Mouse (Mus musculus) spleen, adult 2 months (tissue): ENCODE results near the gene Fcgr1. TPM values are rescaled to one million over a fixed set of nuclear protein-coding genes. Genes with fewer than 3 reads are reported as not detected.
A peak's percentile ranks its signal among the peaks of the same experiment; 100 is the strongest.

Source experiments
- DNase-seq, 2 experiments: peaks; one replicate each; pipeline versions ENCODE4 v3.0.0 to v3.0.0-alpha.2; 2012 to 2021; ENCODE audit warnings: low spot score in 2 of 2, low read depth in 1 of 2
- H3K27ac ChIP-seq: fragments of 200-500 bp; 2 replicates; pipeline ENCODE4 v1.5.1; 2012; ENCODE audit warnings: low read length, inconsistent platforms; ENCODE audit not compliant: insufficient read depth
- H3K27me3 ChIP-seq: fragments of 200-500 bp; 2 replicates; pipeline ENCODE4 v1.6.1; 2012; ENCODE audit warnings: mild to moderate bottlenecking, moderate library complexity, low read length, inconsistent platforms; ENCODE audit not compliant: control insufficient read depth, insufficient read depth
- H3K36me3 ChIP-seq: fragments of 200-500 bp; 2 replicates; pipeline ENCODE4 v1.6.1; 2012; ENCODE audit warnings: mild to moderate bottlenecking, low read length, inconsistent platforms; ENCODE audit not compliant: control insufficient read depth, insufficient read depth
- H3K4me1 ChIP-seq: fragments of 200-500 bp; 2 replicates; pipeline ENCODE4 v1.6.1; 2011; ENCODE audit warnings: inconsistent platforms; ENCODE audit not compliant: control insufficient read depth, insufficient read depth, insufficient read length
- H3K4me3 ChIP-seq: fragments of 200-500 bp; 2 replicates; pipeline ENCODE4 v1.5.1; 2011; ENCODE audit warnings: mild to moderate bottlenecking, inconsistent platforms; ENCODE audit not compliant: insufficient read depth, insufficient read length; ENCODE audit errors: extremely low read depth
- CTCF ChIP-seq: fragments of 200-500 bp; IDR thresholded peaks from 2 replicates; pipeline ENCODE4 v1.5.1; 2011; ENCODE audit warnings: mild to moderate bottlenecking, inconsistent platforms; ENCODE audit not compliant: insufficient read depth, insufficient read length, insufficient replicate concordance; ENCODE audit errors: extremely low read depth
- POLR2A ChIP-seq: fragments of 200-500 bp; IDR thresholded peaks from 2 replicates; pipeline ENCODE4 v1.6.1; 2011; ENCODE audit warnings: low read depth, low read length, inconsistent platforms
- WGBS: fragments of 180-500 bp; shearing (Covaris S2); methylation state at CpG from one replicate; pipeline ENCODE4 v1.1.7; 2018; 5-methylcytosine and 5-hydroxymethylcytosine counted together
- polyA plus RNA-seq: library from polyadenylated mRNA; depleted of rRNA; stranded (reverse); fragments of >200 nt; gene quantifications from 2 replicates; pipeline ENCODE4 v1.2.3, GENCODE M21; 2012

Fcgr1 gene
- polyA plus RNA-seq, 1 experiment, result 6.0 TPM

GRCm38 (mm10) chr3:96263558-96264403, 30.0 kb downstream of the Fcgr1 start:
- no peaks in the 10 kb centered on the region for H3K27me3 ChIP-seq
- 1% methylated on average over 27 of the region's 27 CpGs for WGBS
- TF ChIP-seq CTCF (no peak), POLR2A (no peak)
- peak overlapping the region; percentile 76 for H3K4me3 ChIP-seq
- no peaks in the 10 kb centered on the region for H3K36me3 ChIP-seq
- peak overlapping the region; percentile 100 for H3K27ac ChIP-seq
- H3K4me1 ChIP-seq, result peaks cover 7% of the 10 kb centered on the region; the same call in 1 of the 2 replicates
- peak in 1 of 2 experiments; percentile 44 for DNase-seq

DNA sequence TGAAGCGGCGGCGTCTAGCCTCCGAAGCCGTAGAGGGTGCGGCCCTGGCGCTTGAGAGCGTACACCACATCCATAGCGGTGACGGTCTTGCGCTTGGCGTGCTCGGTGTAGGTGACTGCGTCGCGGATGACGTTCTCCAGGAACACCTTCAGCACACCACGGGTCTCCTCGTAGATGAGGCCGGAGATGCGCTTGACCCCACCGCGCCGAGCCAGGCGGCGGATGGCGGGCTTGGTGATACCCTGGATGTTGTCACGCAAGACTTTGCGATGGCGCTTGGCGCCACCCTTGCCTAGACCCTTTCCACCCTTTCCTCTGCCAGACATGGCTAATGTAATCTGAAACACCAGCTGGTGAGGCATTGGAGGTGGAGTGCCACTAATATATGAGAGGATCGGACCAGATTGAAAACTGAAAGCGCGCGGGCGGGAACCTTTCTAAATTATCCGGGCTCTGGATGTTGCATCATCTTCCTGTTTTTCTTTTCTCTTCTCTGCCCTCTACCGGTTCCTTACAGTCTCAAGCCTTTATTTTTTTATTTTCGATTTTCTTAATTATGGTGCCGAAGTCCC, 30.7 kb downstream of the Fcgr1 start, which contains the start of gene Hist2h4:
TSS of gene Hist2h4 (minus strand) at position 333 of the 572 bp plus-strand sequence.
- H3K4me3 ChIP-seq, result peak within 1 kb of the TSS; percentile 76
- H3K27me3 ChIP-seq, result no peaks in the 10 kb centered on the region
- no peaks in the 10 kb centered on the region for H3K36me3 ChIP-seq
- peaks cover 6% of the 10 kb centered on the region; the same call in 1 of the 2 replicates for H3K4me1 ChIP-seq
- DNase-seq, result peak; percentile 89 to 92
- 1% methylated on average over 40 of the region's 40 CpGs for WGBS
- peak within 1 kb of the TSS; percentile 100 for H3K27ac ChIP-seq
- TF ChIP-seq CTCF, result no peak
- peak; percentile 100 for TF ChIP-seq POLR2A

DNA sequence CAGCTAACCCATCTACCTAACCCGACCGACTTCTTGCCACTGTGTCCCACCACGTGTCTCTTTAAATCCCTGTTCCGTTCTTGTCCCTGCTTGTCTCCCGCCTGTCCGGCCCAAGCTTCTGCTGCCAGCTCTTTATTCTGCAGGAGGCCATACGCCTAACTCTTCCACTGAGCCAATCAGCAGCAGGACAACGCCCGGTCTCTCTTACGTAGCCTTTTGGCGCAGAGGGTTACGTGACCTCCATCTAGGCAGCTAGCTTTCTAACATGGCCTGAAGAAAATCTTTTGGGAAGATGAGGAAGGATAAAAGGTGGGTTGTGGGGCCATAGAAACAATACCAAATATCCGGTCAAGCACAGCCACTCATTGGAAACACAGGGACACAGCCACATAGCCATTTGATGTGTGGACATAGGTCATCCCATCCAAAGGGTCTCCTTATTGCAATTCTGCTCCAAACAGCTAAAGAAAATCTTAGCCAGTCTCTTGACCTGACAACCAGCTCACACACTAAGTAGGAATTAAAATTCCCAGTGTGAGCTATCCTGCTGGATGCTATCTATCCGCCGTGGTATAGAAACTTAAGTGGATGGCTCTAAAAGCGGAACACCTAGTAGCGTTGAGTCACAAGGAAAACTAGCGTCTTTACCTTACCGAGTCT, 31.4 kb downstream of the Fcgr1 start:
- Histone ChIP-seq H3K4me3 (peak overlapping the region; percentile 76), H3K36me3 (no peaks in the 10 kb centered on the region), H3K4me1 (peaks cover 4% of the 10 kb centered on the region; the same call in 1 of the 2 replicates), H3K27ac (peak overlapping the region; percentile 96), H3K27me3 (no peaks in the 10 kb centered on the region)
- TF ChIP-seq POLR2A (peak; percentile 11; the same call in 1 of the 2 replicates), CTCF (no peak)
- WGBS, result under 1% methylated on average over 19 of the region's 19 CpGs
- DNase-seq, result peak; percentile 68 to 71

DNA sequence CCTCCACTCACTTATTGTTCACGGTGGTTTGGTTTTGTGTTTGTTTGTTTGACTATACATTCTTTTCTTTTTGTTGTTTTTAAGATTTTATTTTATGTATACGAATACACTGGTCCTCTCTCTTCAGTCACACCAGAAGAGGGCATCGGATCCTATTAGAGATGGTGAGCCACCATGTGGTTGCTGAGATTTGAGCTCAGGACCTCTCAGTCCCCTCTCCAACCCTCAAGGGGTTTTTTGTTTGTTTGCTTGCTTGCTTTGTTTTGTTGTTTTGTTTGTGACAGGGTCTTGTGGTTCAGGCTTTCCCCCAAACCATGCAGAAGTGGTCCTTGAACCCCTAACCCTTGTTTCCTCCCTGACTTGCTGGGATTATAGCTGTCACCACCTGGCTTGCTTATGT, 32.1 kb downstream of the Fcgr1 start:
- Histone ChIP-seq H3K36me3 (no peaks in the 10 kb centered on the region), H3K27me3 (no peaks in the 10 kb centered on the region), H3K4me3 (0 out of 2 replicates have a peak overlapping the region, but pooled peaks have one; percentile 76), H3K4me1 (peaks cover 4% of the 10 kb centered on the region; the same call in 1 of the 2 replicates), H3K27ac (peak overlapping the region; percentile 96)
- TF ChIP-seq POLR2A (no peak), CTCF (no peak)
- WGBS, result 56% methylated on average over 3 of the region's 3 CpGs
- no peak for DNase-seq

- TF ChIP-seq CTCF (no peak), POLR2A (no peak)
- no peak overlapping the region for H3K27ac ChIP-seq
- no peaks in the 10 kb centered on the region for H3K27me3 ChIP-seq
- WGBS, result 91% methylated on average over 5 of the region's 5 CpGs
- peaks cover 4% of the 10 kb centered on the region; the same call in 1 of the 2 replicates for H3K4me1 ChIP-seq
- H3K4me3 ChIP-seq, result no peak overlapping the region
- no peak for DNase-seq
- no peaks in the 10 kb centered on the region for H3K36me3 ChIP-seq
These were observed 33.5 kb downstream of the Fcgr1 start for GRCm38 (mm10) chr3:96260220-96260619.

DNA sequence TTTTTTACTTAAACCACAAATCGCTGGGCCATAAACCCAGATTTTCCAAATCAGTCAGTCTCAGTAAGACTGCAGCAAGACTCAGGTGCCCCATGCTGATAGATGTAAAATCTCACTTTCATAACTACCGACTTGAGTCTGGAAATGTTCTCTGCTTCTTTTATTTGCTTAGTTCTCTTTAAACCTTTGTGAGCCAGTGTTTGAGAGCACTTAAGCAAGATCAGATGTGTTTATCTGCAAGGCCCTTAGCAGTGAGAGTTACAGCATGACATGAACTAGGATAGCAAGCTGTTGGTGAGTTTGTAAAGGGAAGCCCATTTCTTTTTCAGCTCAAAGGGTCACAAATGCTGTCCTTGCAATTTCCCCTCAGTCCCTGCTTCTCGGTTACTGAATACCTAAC, 36.6 kb downstream of the Fcgr1 start:
- H3K36me3 ChIP-seq, result no peaks in the 10 kb centered on the region

More for the DNA sequence above, 36.6 kb downstream of the Fcgr1 start:
- WGBS, result 65% methylated on average over 3 of the region's 3 CpGs
- no peak for DNase-seq
- TF ChIP-seq CTCF, result no peak
- TF ChIP-seq POLR2A, result no peak
- H3K4me1 ChIP-seq, result no peaks in the 10 kb centered on the region; the same call in 1 of the 2 replicates
- no peak overlapping the region for H3K27ac ChIP-seq
- no peaks in the 10 kb centered on the region for H3K27me3 ChIP-seq
- H3K4me3 ChIP-seq, result no peak overlapping the region
